Mouse (Mus musculus) ES-E14 (cell line): ENCODE results near the gene Tmem198b.

ENCODE experiments used
- CHD2 ChIP-seq: IDR thresholded peaks from 2 replicates; pipeline ENCODE4 v1.6.1; 2014; ENCODE audit warnings: mild to moderate bottlenecking, low read depth, low read length, inconsistent platforms
- HCFC1 ChIP-seq: IDR thresholded peaks from 2 replicates; pipeline ENCODE4 v1.6.1; 2012; ENCODE audit warnings: low read length, inconsistent platforms, borderline replicate concordance; ENCODE audit not compliant: insufficient read depth
- MAFK ChIP-seq: IDR thresholded peaks from 2 replicates; pipeline ENCODE4 v1.6.1; 2014; ENCODE audit warnings: mild to moderate bottlenecking, low read depth, low read length, inconsistent platforms; ENCODE audit not compliant: insufficient read depth
- ZC3H11A ChIP-seq: IDR thresholded peaks from 2 replicates; pipeline ENCODE4 v1.6.1; 2012; ENCODE audit warnings: low read depth, mild to moderate bottlenecking, inconsistent platforms, low read length, borderline replicate concordance
- ZNF384 ChIP-seq: IDR thresholded peaks from 2 replicates; pipeline ENCODE4 v1.6.1; 2012; ENCODE audit warnings: low read depth, low read length, inconsistent platforms

- TF ChIP-seq CHD2 (no peak), ZC3H11A (no peak), MAFK (no peak), ZNF384 (no peak), HCFC1 (no peak)
These were observed 1.2 kb downstream of the Tmem198b start for GRCm38 (mm10) chr10:128802956-128803355.
